Mouse (Mus musculus): ENCODE results near the gene Wars2. TPM values are rescaled to one million over a fixed set of nuclear protein-coding genes. Genes with fewer than 3 reads are reported as not detected.

Wars2 gene
- polyA plus RNA-seq, 1 experiment: 4.0 TPM

GRCm38 (mm10) chr3:99266752-99267303 is 126.0 kb downstream of the Wars2 start:
- peaks cover 15% of the 10 kb centered on the region for H3K36me3 ChIP-seq (ENCODE audit: control insufficient read depth, insufficient read depth)
- peaks cover 14% of the 10 kb centered on the region for H3K79me2 ChIP-seq (ENCODE audit: control insufficient read depth, insufficient read depth)
- TF ChIP-seq TCF3 (IDR thresholded peaks at IDR 0.05; ENCODE audit: insufficient read length, low read depth) (no peak), USF1 (IDR thresholded peaks at IDR 0.05; ENCODE audit: low read depth) (no peak), POLR2A (IDR thresholded peaks at IDR 0.05; ENCODE audit: insufficient read length, low read depth) (no peak), MAX (IDR thresholded peaks at IDR 0.05; ENCODE audit: low read depth) (no peak), MYOG (IDR thresholded peaks at IDR 0.05; ENCODE audit: control insufficient read depth in 1 of 3, insufficient read depth in 1 of 3, insufficient read length in 2 of 3, low read depth in 2 of 3) (no peak)
- no peak overlapping the region for H3K4me3 ChIP-seq
- H3K4me2 ChIP-seq (ENCODE audit: low read depth): no peak overlapping the region
- no peak overlapping the region for H3ac ChIP-seq (ENCODE audit: control insufficient read depth, insufficient read length)
- no peaks in the 10 kb centered on the region for H3K27me3 ChIP-seq (ENCODE audit: control insufficient read depth, insufficient read depth, insufficient read length)

DNA sequence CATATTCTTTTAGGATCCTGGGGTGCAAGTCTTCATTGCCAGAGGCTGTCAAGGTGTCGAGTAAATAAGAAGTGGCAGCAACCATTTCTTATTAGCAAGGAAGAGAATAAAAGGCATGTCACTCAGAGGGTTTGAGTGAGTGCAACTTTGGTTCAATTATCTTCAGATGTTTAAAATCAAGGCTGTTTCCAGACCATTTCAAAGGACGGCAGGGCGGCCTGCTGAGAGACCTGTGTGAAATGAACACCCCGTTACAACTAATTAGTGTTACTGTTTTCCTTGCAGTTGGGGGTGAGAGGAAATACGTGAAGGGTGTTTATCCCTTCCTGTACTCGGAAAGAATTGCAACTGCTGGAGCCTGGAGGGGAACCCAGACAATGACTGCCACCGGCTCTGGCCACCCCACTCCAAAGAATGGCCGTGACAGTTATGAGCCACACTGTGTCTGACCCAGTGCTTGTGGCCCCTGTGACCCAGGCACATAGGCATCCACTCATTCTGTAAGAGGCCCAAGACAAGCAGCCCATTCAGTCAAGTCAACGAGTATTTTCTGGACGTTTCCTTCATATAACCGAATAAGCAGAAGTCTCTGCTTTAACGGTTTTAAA is 137.2 kb downstream of the Wars2 start:
- Histone ChIP-seq H3K4me2 (ENCODE audit: low read depth) (no peak overlapping the region), H3K79me2 (ENCODE audit: control insufficient read depth, insufficient read depth) (peaks cover 17% of the 10 kb centered on the region)

GRCm38 (mm10) chr3:99279718-99280117 is 138.8 kb downstream of the Wars2 start:
- H3K79me2 ChIP-seq (ENCODE audit: control insufficient read depth, insufficient read depth): peaks cover 22% of the 10 kb centered on the region
- no peak overlapping the region for H3K4me2 ChIP-seq (ENCODE audit: low read depth)
- no peak for TF ChIP-seq E2F4 (IDR thresholded peaks at IDR 0.05; ENCODE audit: insufficient read depth)
- no peak for TF ChIP-seq REST (IDR thresholded peaks at IDR 0.05; ENCODE audit: insufficient read depth, insufficient read length)
- no peak for TF ChIP-seq USF1 (IDR thresholded peaks at IDR 0.05; ENCODE audit: low read depth)
- TF ChIP-seq TCF12 (IDR thresholded peaks at IDR 0.05; ENCODE audit: insufficient read depth, poor library complexity, severe bottlenecking): no peak
- TF ChIP-seq CEBPB (IDR thresholded peaks at IDR 0.05; ENCODE audit: insufficient read depth, poor library complexity, severe bottlenecking): no peak
- TF ChIP-seq MYOD1 (IDR thresholded peaks at IDR 0.05; ENCODE audit: control insufficient read depth in 1 of 3, insufficient read length in 2 of 3, low read depth in 2 of 3): no peak
- TF ChIP-seq MAX (IDR thresholded peaks at IDR 0.05; ENCODE audit: low read depth): no peak
- no peak for TF ChIP-seq POLR2AphosphoS2 (IDR thresholded peaks at IDR 0.05; ENCODE audit: insufficient read length, low read depth)
- TF ChIP-seq POLR2A (IDR thresholded peaks at IDR 0.05; ENCODE audit: insufficient read length, low read depth): no peak
- no peak for TF ChIP-seq MYOG (IDR thresholded peaks at IDR 0.05; ENCODE audit: control insufficient read depth in 1 of 3, insufficient read depth in 1 of 3, insufficient read length in 2 of 3, low read depth in 2 of 3)
- TF ChIP-seq SRF (IDR thresholded peaks at IDR 0.05; ENCODE audit: control insufficient read depth, insufficient read length, low read depth): no peak
- no peak for TF ChIP-seq TCF3 (IDR thresholded peaks at IDR 0.05; ENCODE audit: insufficient read length, low read depth)
- no peaks in the 10 kb centered on the region for H3K27me3 ChIP-seq (ENCODE audit: control insufficient read depth, insufficient read depth, insufficient read length)
- H3K36me3 ChIP-seq (ENCODE audit: control insufficient read depth, insufficient read depth): no peaks in the 10 kb centered on the region
- no peak overlapping the region for H3K4me3 ChIP-seq
- H3ac ChIP-seq (ENCODE audit: control insufficient read depth, insufficient read length): no peak overlapping the region

More for the DNA sequence above, 137.2 kb downstream of the Wars2 start:
- no peaks in the 10 kb centered on the region for H3K36me3 ChIP-seq (ENCODE audit: control insufficient read depth, insufficient read depth)
- H3K4me3 ChIP-seq: no peak overlapping the region
- TF ChIP-seq POLR2AphosphoS2 (IDR thresholded peaks at IDR 0.05; ENCODE audit: insufficient read length, low read depth) (no peak), CEBPB (IDR thresholded peaks at IDR 0.05; ENCODE audit: insufficient read depth, poor library complexity, severe bottlenecking) (no peak), SRF (IDR thresholded peaks at IDR 0.05; ENCODE audit: control insufficient read depth, insufficient read length, low read depth) (no peak), POLR2A (IDR thresholded peaks at IDR 0.05; ENCODE audit: insufficient read length, low read depth) (no peak), REST (IDR thresholded peaks at IDR 0.05; ENCODE audit: insufficient read depth, insufficient read length) (no peak), USF1 (IDR thresholded peaks at IDR 0.05; ENCODE audit: low read depth) (no peak), MYOD1 (IDR thresholded peaks at IDR 0.05; ENCODE audit: control insufficient read depth in 1 of 3, insufficient read length in 2 of 3, low read depth in 2 of 3) (no peak)
- H3K27me3 ChIP-seq (ENCODE audit: control insufficient read depth, insufficient read depth, insufficient read length): no peaks in the 10 kb centered on the region
- no peak overlapping the region for H3ac ChIP-seq (ENCODE audit: control insufficient read depth, insufficient read length)

DNA sequence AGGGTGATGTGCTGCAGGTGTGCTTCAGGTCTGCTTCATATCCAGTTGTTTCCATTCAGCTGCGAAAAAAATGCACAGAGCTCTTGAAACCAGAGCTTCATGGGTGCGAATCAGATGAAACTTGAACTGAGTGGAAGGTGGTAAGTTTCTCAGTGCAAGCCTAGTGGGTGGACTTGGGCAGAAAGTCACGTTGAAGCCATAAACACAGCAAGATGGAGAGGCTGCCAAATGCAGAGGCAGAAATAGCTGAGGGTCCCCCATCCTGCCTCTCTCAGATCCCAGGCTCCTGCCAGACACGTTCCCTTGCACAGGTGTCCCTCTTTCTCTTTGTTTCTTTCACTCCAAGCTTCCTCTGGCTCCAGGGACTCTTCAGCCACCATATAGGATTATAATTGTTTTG is 140.6 kb downstream of the Wars2 start:
- Histone ChIP-seq H3K4me3 (no peak overlapping the region), H3ac (ENCODE audit: control insufficient read depth, insufficient read length) (no peak overlapping the region), H3K79me2 (ENCODE audit: control insufficient read depth, insufficient read depth) (peaks cover 29% of the 10 kb centered on the region), H3K4me2 (ENCODE audit: low read depth) (no peak overlapping the region), H3K27me3 (ENCODE audit: control insufficient read depth, insufficient read depth, insufficient read length) (no peaks in the 10 kb centered on the region), H3K36me3 (ENCODE audit: control insufficient read depth, insufficient read depth) (no peaks in the 10 kb centered on the region)
- TF ChIP-seq REST (IDR thresholded peaks at IDR 0.05; ENCODE audit: insufficient read depth, insufficient read length) (no peak), POLR2AphosphoS2 (IDR thresholded peaks at IDR 0.05; ENCODE audit: insufficient read length, low read depth) (no peak), TCF3 (IDR thresholded peaks at IDR 0.05; ENCODE audit: insufficient read length, low read depth) (no peak), USF1 (IDR thresholded peaks at IDR 0.05; ENCODE audit: low read depth) (no peak), TCF12 (IDR thresholded peaks at IDR 0.05; ENCODE audit: insufficient read depth, poor library complexity, severe bottlenecking) (no peak), E2F4 (IDR thresholded peaks at IDR 0.05; ENCODE audit: insufficient read depth) (no peak), POLR2A (IDR thresholded peaks at IDR 0.05; ENCODE audit: insufficient read length, low read depth) (no peak), MAX (IDR thresholded peaks at IDR 0.05; ENCODE audit: low read depth) (no peak), SRF (IDR thresholded peaks at IDR 0.05; ENCODE audit: control insufficient read depth, insufficient read length, low read depth) (no peak), CEBPB (IDR thresholded peaks at IDR 0.05; ENCODE audit: insufficient read depth, poor library complexity, severe bottlenecking) (no peak), MYOG (IDR thresholded peaks at IDR 0.05; ENCODE audit: control insufficient read depth in 1 of 3, insufficient read depth in 1 of 3, insufficient read length in 2 of 3, low read depth in 2 of 3) (no peak), MYOD1 (IDR thresholded peaks at IDR 0.05; ENCODE audit: control insufficient read depth in 1 of 3, insufficient read length in 2 of 3, low read depth in 2 of 3) (no peak)

GRCm38 (mm10) chr3:99288302-99288701 is 147.4 kb downstream of the Wars2 start:
- TF ChIP-seq CEBPB (IDR thresholded peaks at IDR 0.05; ENCODE audit: insufficient read depth, poor library complexity, severe bottlenecking) (no peak), POLR2A (IDR thresholded peaks at IDR 0.05; ENCODE audit: insufficient read length, low read depth) (no peak), SRF (IDR thresholded peaks at IDR 0.05; ENCODE audit: control insufficient read depth, insufficient read length, low read depth) (no peak), POLR2AphosphoS2 (IDR thresholded peaks at IDR 0.05; ENCODE audit: insufficient read length, low read depth) (no peak), MYOD1 (IDR thresholded peaks at IDR 0.05; ENCODE audit: control insufficient read depth in 1 of 3, insufficient read length in 2 of 3, low read depth in 2 of 3) (no peak), MYOG (IDR thresholded peaks at IDR 0.05; ENCODE audit: control insufficient read depth in 1 of 3, insufficient read depth in 1 of 3, insufficient read length in 2 of 3, low read depth in 2 of 3) (no peak), USF1 (IDR thresholded peaks at IDR 0.05; ENCODE audit: low read depth) (no peak), TCF12 (IDR thresholded peaks at IDR 0.05; ENCODE audit: insufficient read depth, poor library complexity, severe bottlenecking) (no peak), E2F4 (IDR thresholded peaks at IDR 0.05; ENCODE audit: insufficient read depth) (no peak), REST (IDR thresholded peaks at IDR 0.05; ENCODE audit: insufficient read depth, insufficient read length) (no peak), TCF3 (IDR thresholded peaks at IDR 0.05; ENCODE audit: insufficient read length, low read depth) (no peak), MAX (IDR thresholded peaks at IDR 0.05; ENCODE audit: low read depth) (no peak)

More at GRCm38 (mm10) chr3:99288302-99288701, 147.4 kb downstream of the Wars2 start:
- H3K27me3 ChIP-seq (ENCODE audit: control insufficient read depth, insufficient read depth, insufficient read length): no peaks in the 10 kb centered on the region
- peaks cover 37% of the 10 kb centered on the region for H3K79me2 ChIP-seq (ENCODE audit: control insufficient read depth, insufficient read depth)
- H3K36me3 ChIP-seq (ENCODE audit: control insufficient read depth, insufficient read depth): no peaks in the 10 kb centered on the region
- H3K4me2 ChIP-seq (ENCODE audit: low read depth): no peak overlapping the region
- H3K4me3 ChIP-seq: no peak overlapping the region
- H3ac ChIP-seq (ENCODE audit: control insufficient read depth, insufficient read length): no peak overlapping the region

All from myocyte (in vitro differentiated cells).